Mouse (Mus musculus): ENCODE data around the gene Fgfr3.
A peak's percentile ranks its signal among the peaks of the same experiment; 100 is the strongest.

The Fgfr3 gene

GRCm38 (mm10) chr5:33721541-33722265 lies at the start of gene Fgfr3:
Fgfr3 (plus strand) TSS chr5:33721674.
- DNase-seq (ENCODE audit: low read depth): peak; percentile 43

- no peak for DNase-seq (ENCODE audit: low read depth)
These were observed 47.0 kb upstream of the Fgfr3 start for GRCm38 (mm10) chr5:33674439-33674838.

GRCm38 (mm10) chr5:33675964-33676363 lies 45.5 kb upstream of the Fgfr3 start:
- DNase-seq (ENCODE audit: low read depth): no peak

- DNase-seq (ENCODE audit: low read depth): no peak
These were observed 43.2 kb upstream of the Fgfr3 start for GRCm38 (mm10) chr5:33678244-33678643.

- DNase-seq (ENCODE audit: low read depth): no peak
These were observed 40.4 kb upstream of the Fgfr3 start for GRCm38 (mm10) chr5:33681044-33681443.

GRCm38 (mm10) chr5:33681611-33682388 lies 39.7 kb upstream of the Fgfr3 start:
- no peak for DNase-seq (ENCODE audit: low read depth)

GRCm38 (mm10) chr5:33682963-33683362 lies 38.5 kb upstream of the Fgfr3 start:
- DNase-seq (ENCODE audit: low read depth): no peak

- DNase-seq (ENCODE audit: low read depth): peak; percentile 14
These were observed 37.4 kb upstream of the Fgfr3 start for GRCm38 (mm10) chr5:33683897-33684652.

GRCm38 (mm10) chr5:33684932-33685331 lies 36.5 kb upstream of the Fgfr3 start:
- DNase-seq (ENCODE audit: low read depth): no peak

- DNase-seq (ENCODE audit: low read depth): no peak
These were observed 34.3 kb upstream of the Fgfr3 start for GRCm38 (mm10) chr5:33687142-33687541.

GRCm38 (mm10) chr5:33688278-33689220 lies 32.9 kb upstream of the Fgfr3 start:
- DNase-seq (ENCODE audit: low read depth): no peak

- no peak for DNase-seq (ENCODE audit: low read depth)
These were observed 32.1 kb upstream of the Fgfr3 start for GRCm38 (mm10) chr5:33689221-33689844.

GRCm38 (mm10) chr5:33689852-33690645 lies 31.4 kb upstream of the Fgfr3 start:
- no peak for DNase-seq (ENCODE audit: low read depth)

GRCm38 (mm10) chr5:33692393-33692792 lies 29.1 kb upstream of the Fgfr3 start:
- no peak for DNase-seq (ENCODE audit: low read depth)

- no peak for DNase-seq (ENCODE audit: low read depth)
These were observed 27.0 kb upstream of the Fgfr3 start for GRCm38 (mm10) chr5:33694461-33694847.

GRCm38 (mm10) chr5:33694848-33695717 lies 26.4 kb upstream of the Fgfr3 start:
- no peak for DNase-seq (ENCODE audit: low read depth)

GRCm38 (mm10) chr5:33695718-33696121 lies 25.8 kb upstream of the Fgfr3 start:
- DNase-seq (ENCODE audit: low read depth): no peak

GRCm38 (mm10) chr5:33696430-33696829 lies 25.0 kb upstream of the Fgfr3 start:
- DNase-seq (ENCODE audit: low read depth): no peak

GRCm38 (mm10) chr5:33697534-33697933 lies 23.9 kb upstream of the Fgfr3 start:
- no peak for DNase-seq (ENCODE audit: low read depth)
